Mouse (Mus musculus): ENCODE measurements around the gene Gstp1.

The Gstp1 gene

DNA sequence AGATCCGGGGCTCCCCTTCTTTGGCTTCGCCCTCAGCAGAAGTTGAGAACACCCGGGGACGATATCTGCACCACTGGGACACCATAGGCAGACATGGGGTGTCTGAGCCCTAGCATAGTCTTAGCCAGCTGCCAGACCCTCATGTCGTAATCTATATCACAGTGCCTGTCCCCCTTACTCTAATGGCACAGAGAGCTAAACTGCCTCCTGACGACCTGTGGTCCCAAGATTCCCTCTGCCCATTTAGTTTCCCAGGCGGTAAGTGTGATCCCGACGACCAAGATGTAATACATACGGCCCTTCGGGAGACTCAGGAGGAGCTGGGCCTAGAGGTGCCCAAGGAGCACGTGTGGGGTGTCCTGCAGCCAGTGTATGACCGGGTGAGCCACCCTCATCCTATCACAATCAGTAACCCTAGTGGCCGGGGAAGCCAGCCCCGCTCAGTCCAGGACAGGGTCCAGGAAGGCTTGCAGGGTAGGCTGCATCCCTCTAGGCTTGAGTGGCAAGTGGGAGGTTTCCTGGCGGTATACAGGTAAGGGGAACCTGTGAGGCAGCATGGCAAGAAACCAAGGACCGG, 36.7 kb downstream of the Gstp1 start:
- ATAC-seq (ENCODE audit: low TSS enrichment), result peak; percentile 7; the same call in 1 of the 2 replicates

DNA sequence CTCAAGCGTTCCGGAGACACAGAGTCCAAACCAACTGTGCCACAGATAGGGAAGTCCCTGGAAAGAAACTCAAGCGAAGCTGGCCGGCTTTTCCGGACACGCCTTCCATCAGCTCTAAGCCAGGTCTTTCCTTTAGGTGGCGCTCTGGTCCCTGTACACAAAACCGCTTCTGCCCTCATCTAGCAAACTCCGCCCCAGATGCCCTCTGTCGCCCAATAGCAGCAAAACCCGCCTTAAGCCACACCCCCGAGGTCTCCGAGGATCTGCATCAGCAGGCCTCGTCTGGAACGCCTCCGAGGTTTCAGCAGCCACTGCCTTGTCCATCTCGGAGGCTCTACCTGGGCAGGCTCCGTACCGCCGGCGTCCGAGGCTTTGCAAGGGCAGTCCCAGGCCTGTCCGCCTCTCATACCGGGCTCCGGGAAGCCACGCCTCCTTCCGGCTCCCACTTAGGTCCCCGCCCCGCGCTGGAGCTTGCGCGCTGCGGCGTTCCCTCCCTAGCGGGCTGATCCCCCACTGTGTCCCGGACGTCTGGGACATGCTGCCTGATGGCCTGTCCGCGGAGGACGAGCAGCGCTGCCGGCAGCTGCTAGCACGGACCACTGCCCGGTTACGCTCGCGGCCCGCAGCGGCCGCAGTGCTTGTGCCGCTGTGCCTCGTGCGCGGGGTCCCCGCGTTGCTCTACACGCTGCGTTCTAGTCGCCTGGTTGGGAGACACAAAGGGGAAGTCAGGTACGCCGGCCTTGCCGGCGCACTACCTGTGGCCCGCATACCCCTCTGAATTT, 37.5 kb downstream of the Gstp1 start, which contains the start of the genes Nudt8 and Gm49405:
TSS of gene Nudt8 (plus strand) at position 462 of the 782 bp plus-strand sequence.
TSS of gene Gm49405 (plus strand) at position 508 of the 782 bp plus-strand sequence.
- peak; percentile 92 for ATAC-seq (ENCODE audit: low TSS enrichment)

DNA sequence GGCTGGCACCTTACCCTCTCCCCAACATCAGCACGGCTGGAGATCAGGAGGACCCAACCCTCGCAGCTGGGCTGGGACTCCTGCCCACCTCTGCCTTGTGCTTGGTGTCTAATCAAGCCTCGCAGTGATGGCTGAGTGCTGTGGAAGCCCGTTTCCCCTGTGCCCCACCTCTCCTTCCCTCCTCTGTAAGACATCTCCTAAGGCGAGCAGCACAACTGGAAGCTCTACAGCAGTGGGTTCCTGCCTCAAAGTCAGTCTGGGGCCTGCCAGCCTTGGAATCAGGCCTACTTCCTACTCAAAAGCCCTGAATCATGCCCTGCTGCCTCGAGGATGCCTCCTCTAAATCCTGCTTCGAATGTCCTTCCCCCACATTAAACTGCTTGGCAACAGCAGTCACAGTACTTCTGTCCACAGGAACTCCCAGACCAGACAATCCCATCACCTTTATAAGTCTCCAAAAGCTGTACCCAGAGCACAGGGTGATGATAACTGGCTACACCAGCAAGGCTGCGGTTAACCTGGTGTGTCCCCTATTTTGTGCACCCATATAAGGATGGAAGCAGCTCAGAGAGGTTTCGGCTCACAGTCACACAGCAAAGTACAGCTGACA, 38.6 kb downstream of the Gstp1 start:
- no peak for ATAC-seq (ENCODE audit: low TSS enrichment)

DNA sequence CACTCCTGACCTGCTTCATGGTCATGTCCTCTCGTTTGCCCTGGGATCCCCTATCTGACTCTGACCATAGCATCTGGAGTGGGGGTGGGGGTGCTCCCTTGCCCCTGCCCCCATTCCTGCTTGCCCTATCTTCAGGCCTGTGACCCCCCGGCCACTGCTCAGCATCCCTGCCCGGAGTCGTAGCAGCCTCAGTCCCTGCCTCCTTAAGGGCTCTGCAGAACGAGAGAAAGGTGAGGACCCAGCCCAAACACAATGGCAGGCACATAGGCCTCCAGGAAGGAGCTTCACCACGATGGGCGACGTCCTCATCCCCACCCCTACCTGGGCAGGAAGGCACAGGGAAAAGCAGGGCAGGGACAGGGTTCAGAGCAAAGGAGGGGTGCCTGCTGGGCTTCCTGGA, 39.5 kb downstream of the Gstp1 start:
- ATAC-seq (ENCODE audit: low TSS enrichment), result no peak

DNA sequence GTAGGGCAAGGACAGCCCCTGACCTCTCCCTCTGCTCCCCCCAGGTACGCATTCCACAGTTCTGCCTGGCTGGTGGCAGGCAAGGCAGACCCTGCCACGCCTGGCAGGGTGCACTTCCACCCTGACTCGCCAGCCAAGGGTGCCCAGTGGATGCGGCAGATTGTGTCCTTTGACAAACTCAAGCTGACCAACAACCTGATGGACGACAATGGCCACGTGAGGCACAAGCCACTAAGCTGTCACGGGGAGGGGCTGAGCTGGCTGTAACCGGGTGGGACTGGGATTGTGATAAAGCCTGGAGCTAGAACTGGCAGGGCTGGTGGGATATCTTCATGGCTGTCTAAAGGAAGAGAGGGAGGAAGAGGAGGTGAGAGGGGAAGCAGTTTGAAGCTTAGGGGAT, 40.6 kb downstream of the Gstp1 start:
- ATAC-seq (ENCODE audit: low TSS enrichment), result no peak

DNA sequence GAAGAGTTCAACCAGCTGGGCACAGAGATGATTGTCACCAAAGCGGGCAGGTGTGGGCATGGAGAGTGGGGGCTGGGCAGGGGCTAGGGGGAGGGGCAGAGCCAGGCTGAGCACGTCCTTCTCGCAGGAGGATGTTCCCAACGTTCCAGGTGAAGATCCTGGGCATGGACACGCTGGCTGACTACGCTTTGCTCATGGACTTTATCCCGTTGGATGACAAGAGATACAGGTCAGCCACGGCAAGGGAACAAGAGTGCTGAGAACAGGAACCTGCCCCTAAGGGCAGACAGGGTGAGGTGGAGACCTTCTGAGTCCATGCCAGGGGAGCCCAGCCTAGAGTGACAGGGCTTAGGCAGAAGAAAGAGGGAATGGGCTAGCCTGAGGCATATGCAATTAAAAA, 41.0 kb downstream of the Gstp1 start:
- ATAC-seq (ENCODE audit: low TSS enrichment), result no peak

DNA sequence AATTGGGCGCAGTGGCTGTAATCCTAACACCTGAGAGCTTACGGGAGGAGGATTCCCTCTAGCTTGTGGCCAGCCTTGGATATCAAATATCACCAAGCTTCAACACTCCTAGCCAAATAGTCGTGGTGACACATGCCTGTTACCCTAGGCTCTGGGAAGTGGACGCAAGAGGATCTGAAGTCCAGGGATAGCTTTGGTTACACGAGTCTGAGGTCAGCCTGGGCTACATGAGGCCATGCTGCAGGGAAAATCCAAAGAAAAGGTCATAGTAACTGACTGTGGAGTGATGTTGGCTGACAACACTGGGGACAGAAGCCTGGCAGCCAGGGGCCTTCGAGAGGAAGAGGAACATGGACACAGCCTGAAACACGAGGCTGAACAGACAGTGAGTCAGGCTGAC, 41.7 kb downstream of the Gstp1 start:
- no peak for ATAC-seq (ENCODE audit: low TSS enrichment)

DNA sequence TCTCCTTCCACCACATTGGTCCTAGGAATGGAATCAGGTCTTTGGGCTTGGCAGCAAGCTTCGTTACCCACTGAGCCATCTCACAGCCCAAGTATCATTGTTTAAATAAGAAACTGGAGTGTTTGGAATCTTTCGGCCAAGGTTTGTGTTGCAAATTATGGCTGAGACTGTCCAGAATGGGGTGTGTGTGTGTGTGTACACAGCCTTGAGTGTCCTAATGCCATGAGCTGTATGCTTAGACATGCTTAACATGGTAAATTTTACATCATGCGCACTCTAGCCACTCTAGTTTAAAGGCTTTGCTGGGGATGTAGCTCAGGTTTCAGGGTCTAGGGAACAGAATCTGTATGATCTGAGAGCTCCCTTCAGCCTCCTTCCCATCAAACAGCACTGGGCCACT, 42.3 kb downstream of the Gstp1 start:
- no peak for ATAC-seq (ENCODE audit: low TSS enrichment)

DNA sequence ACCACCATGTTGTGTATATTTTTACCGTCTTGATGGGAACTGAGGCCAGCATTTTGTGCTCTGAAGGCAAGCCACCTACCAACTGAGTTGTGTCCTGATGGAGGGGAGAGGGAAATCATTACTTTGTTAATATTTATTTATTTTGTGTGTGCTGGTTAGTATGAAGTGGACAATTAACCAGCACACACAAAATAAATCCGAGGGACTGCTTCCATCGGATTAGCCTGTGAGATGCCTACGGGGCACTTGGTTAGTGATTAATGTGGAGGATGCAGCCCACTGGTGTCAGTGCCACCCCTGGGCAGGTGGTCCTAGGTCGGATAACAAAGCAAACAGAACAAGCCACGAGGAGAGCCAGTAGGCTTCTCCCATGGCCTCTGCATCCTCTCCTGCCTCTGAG, 42.9 kb downstream of the Gstp1 start:
- no peak for ATAC-seq (ENCODE audit: low TSS enrichment)

DNA sequence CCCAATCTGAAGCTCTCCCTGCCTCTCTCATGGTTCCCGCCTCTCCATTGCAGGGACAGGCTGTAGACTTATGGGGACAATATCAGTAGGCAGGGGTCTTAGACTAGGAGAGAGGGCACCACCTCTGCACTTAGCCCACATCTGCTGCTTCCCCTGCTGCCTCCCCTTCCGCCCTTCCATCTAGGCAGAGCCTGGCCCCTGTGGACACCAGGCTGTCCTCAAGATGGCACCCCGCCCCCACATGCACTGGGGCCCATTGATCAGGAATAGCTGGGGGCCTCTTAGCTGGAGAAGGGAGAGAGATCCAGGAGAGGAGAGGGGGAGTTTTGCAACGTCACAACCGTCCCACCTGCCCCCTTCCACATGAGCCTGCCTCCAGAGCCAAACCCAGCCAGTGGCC, 45.4 kb downstream of the Gstp1 start, which contains the start of gene Tbx10:
TSS of gene Tbx10 (plus strand) at position 337 of the 400 bp plus-strand sequence.
- ATAC-seq (ENCODE audit: low TSS enrichment), result no peak

DNA sequence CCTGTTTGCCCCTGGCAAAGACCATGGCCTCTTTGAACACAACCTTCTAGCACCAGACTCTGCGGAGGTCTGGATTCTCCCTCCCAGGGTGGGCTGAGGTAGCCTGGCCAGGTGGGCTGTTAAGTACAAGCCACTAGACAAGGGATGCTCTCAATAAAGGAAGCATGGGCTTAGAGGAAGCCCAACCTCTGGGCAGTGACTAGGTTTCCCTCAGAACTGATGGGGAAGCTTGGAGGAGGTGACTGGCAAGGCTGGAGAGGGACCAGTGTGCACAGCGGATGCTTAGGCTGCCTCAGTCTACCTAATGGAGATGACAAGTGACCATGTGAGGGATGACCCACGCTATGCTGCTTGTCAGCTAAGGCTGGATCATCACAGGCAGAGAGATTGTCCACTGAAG, 45.8 kb downstream of the Gstp1 start:
- ATAC-seq (ENCODE audit: low TSS enrichment), result no peak

DNA sequence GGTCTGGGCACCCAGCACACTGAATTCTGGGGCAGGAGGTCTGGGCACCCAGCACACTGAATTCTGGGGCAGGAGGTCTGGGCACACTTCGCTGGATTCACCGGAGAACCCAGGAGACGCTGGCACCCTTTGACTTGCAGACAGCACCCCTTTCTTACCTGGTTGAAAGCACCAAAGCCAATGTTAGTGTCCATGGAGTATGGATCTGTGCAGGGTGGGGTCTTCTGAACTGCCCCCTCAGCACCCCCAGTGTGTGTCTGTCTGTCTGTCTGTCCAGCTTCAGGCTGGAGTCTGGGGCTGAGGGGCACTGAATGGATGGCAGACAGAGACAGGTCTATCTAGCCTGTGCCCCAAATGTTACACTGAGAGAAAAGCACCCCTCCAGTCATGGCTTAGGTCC, 46.2 kb downstream of the Gstp1 start:
- ATAC-seq (ENCODE audit: low TSS enrichment), result no peak

DNA sequence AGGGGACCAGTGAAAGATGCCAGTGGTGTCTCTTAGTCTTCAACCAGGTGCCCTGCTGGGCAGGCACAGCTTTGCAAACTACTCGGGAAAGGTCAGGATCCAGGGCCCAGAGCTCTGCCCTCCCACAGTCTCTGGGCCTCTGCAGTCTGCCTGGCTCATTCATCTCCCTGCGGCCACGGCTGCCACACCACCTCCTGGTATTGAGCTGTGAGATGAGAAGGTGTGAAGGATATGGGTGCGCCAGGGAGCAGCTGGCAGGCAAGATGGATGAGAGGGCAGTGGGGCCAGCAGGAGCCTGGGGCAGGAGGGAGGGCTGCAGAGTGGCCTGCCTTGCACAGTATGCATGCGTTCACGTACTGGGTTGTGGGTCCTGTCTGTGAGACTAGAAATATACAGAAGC, 47.0 kb downstream of the Gstp1 start:
- no peak for ATAC-seq (ENCODE audit: low TSS enrichment)

DNA sequence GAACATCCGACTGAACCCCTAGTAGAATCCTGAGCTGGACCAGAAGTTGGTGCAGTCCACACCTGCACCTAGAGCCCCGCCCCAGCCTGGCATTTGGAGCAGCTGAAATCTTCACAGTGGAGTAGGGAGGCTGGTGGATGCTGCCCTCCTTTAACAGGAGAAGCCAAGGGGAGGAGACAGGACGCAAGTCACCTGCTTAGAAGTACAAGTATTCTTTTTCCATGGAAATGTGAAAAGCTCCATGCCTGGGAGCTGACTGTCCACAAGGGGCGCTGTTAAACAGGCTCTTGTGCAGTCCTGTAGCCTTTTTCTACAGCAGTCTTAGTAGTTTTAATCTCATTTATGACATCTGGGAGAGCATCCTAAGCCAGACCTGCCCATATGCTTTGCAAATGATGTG, 49.0 kb downstream of the Gstp1 start:
- no peak for ATAC-seq (ENCODE audit: low TSS enrichment)

DNA sequence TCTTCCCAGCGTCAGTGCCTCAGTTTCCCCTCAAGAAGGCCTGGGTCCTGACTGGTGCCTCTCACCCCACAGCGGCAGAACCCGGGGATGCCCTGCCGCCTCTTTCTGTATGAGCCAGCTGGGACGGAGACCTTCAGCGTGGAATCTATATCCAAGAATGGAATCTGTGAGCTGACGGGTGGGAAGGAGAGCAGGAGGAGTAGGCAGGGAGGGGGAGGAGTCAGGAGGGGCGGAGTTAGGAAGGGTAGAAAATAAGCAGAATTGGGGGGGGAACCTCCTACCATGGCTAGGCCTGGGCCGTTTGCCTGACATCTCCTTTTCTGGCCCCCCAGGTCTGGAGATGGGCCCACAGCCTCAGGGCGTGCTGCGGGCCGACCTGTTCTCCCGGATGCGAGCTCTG, 49.7 kb downstream of the Gstp1 start:
- ATAC-seq (ENCODE audit: low TSS enrichment), result no peak

DNA sequence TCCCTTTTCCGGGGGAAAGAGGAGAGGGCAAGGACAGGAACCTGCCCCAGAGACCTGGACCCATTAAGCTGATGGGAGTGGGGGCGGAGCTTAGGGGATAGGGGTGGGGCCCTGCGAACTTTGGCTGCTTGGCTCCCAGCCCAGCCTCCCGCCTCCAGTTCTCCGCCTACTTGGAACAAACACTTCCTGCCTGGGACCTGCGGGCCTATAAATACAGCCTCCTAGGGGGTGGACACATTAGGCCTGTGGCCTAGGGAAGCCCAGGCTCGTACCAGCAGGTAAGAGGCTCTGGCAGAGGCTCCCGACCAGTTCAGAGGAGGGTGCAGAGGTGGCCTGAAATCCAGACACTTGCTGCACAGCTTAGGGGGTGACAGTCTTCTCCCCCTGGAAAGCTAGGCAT, 51.5 kb downstream of the Gstp1 start, which contains the start of gene Acy3:
TSS of gene Acy3 (plus strand) at position 237 of the 400 bp plus-strand sequence.
- ATAC-seq (ENCODE audit: low TSS enrichment), result peak; percentile 52; the same call in 1 of the 2 replicates

All from frontal cortex, adult (tissue).